Mouse (Mus musculus): ENCODE measurements around the gene Tmem221.

DNA sequence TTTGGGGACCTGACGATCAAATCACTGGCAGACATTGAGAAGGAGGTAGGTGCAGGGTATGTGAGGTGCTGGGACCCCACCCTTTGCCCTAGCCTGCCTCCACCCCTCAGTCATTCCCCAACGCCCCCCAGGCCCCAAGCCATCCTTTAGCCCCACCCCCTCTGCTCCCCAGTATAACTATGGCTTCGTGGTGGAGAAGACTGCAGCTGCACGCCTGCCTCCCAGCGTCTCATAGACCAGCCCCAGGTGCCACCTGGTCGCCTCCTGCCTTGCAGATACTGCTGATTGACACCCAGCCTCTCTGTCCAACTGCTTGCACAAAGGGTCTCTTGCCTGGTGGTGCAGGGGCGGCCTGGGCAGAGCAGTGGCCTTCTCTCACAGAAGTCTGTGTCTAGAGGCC lies 11.1 kb downstream of the Tmem221 start:
- TF ChIP-seq POLR2A (IDR thresholded peaks at IDR 0.05; ENCODE audit: insufficient read length, low read depth): no peak
- no peak for TF ChIP-seq TCF12 (IDR thresholded peaks at IDR 0.05; ENCODE audit: insufficient read depth, poor library complexity, severe bottlenecking)
- TF ChIP-seq USF1 (IDR thresholded peaks at IDR 0.05; ENCODE audit: low read depth): no peak
- no peak for TF ChIP-seq MAX (IDR thresholded peaks at IDR 0.05; ENCODE audit: low read depth)
- TF ChIP-seq CEBPB (IDR thresholded peaks at IDR 0.05; ENCODE audit: insufficient read depth, poor library complexity, severe bottlenecking): no peak
- no peak for TF ChIP-seq SRF (IDR thresholded peaks at IDR 0.05; ENCODE audit: control insufficient read depth, insufficient read length, low read depth)
- TF ChIP-seq POLR2AphosphoS2 (IDR thresholded peaks at IDR 0.05; ENCODE audit: insufficient read length, low read depth): no peak
- TF ChIP-seq MYOD1 (IDR thresholded peaks at IDR 0.05; ENCODE audit: control insufficient read depth in 1 of 3, insufficient read length in 2 of 3, low read depth in 2 of 3): no peak
- no peak for TF ChIP-seq E2F4 (IDR thresholded peaks at IDR 0.05; ENCODE audit: insufficient read depth)
- no peak for TF ChIP-seq TCF3 (IDR thresholded peaks at IDR 0.05; ENCODE audit: insufficient read length, low read depth)

Data from myocyte (in vitro differentiated cells).